Comparison of ENCODE assay signal across 13 mouse cellular contexts in genomic region chr12:73493929-73494530, GRCm38 (mm10). TPM values are rescaled to one million over a fixed set of nuclear protein-coding genes. Genes with fewer than 3 reads are reported as not detected.
DNase-seq lines count a peak whose midpoint lies in the region; ATAC-seq and TF ChIP-seq lines count a peak whose summit lies in the region.
"Had no signal": no experiment of that assay in that cellular context is flagged by ENCODE, and none has a peak within 500 bp of the region (broad histone marks: within the 10 kb centered on the region; RNA-seq: fewer than 3 reads in every experiment).

No protein-coding gene starts in this region.

- DNase-seq in T-cell, adult 2 months (ENCODE audit: low spot score): peak; percentile 3
- DNase-seq in adrenal gland, postnatal 36 days: peak; percentile 21 to 28
- DNase-seq in cerebellum, postnatal 14 days: no peak
- DNase-seq in lung, adult 2 months: no peak
- DNase-seq: cerebellum, adult 8-10 months; spleen, adult 18-20 months had no signal

- no peak overlapping the region for H3K9ac ChIP-seq in midbrain, embryonic 15.5 days
- H3K9ac ChIP-seq in midbrain, embryonic 13.5 days (replicated peaks): no peak overlapping the region
- H3K9ac ChIP-seq: embryonic facial prominence, embryonic 13.5 days; liver, embryonic 14.5 days; midbrain, embryonic 12.5 days had no signal

- no peak overlapping the region for H3K4me2 ChIP-seq in midbrain, embryonic 15.5 days
- no peak overlapping the region for H3K4me2 ChIP-seq in midbrain, embryonic 13.5 days (replicated peaks)
- H3K4me2 ChIP-seq: embryonic facial prominence, embryonic 13.5 days; midbrain, embryonic 12.5 days had no signal

- H3K9me3 ChIP-seq in midbrain, embryonic 15.5 days: no peaks in the 10 kb centered on the region
- no peaks in the 10 kb centered on the region for H3K9me3 ChIP-seq in midbrain, embryonic 13.5 days
- H3K9me3 ChIP-seq: embryonic facial prominence, embryonic 13.5 days; midbrain, embryonic 12.5 days had no signal

- TF ChIP-seq CTCF in lung, adult 2 months (IDR thresholded peaks at IDR 0.05; ENCODE audit: insufficient read depth, low read length): no peak

- no peak for TF ChIP-seq POLR2A in lung, adult 2 months (IDR thresholded peaks at IDR 0.05; ENCODE audit: borderline replicate concordance, extremely low read depth, low read depth, low read length)

- WGBS in midbrain, embryonic 15.5 days: 87% methylated on average over 16 of the region's 16 CpGs
- 91% methylated on average over 16 of the region's 16 CpGs for WGBS in midbrain, embryonic 13.5 days
- WGBS in lung, adult 2 months: 82% methylated on average over 16 of the region's 16 CpGs

- no peaks in the 10 kb centered on the region for H3K36me3 ChIP-seq in midbrain, embryonic 15.5 days (replicated peaks)
- no peaks in the 10 kb centered on the region for H3K36me3 ChIP-seq in midbrain, embryonic 13.5 days
- H3K36me3 ChIP-seq: embryonic facial prominence, embryonic 13.5 days; midbrain, embryonic 12.5 days had no signal

- peak; percentile 58 for ATAC-seq in midbrain, embryonic 15.5 days (replicated peaks)
- ATAC-seq in midbrain, embryonic 13.5 days: no peak
- no peak for ATAC-seq in erythroid progenitor cell, adult 5-6 weeks (replicated peaks; ENCODE audit: low FRiP score, poor library complexity, severe bottlenecking)
- ATAC-seq: forebrain, embryonic 16.5 days had no signal

- no peaks in the 10 kb centered on the region for H3K27me3 ChIP-seq in midbrain, embryonic 15.5 days (replicated peaks)
- H3K27me3 ChIP-seq in midbrain, embryonic 13.5 days: no peaks in the 10 kb centered on the region
- H3K27me3 ChIP-seq: embryonic facial prominence, embryonic 13.5 days; midbrain, embryonic 12.5 days had no signal

- H3K4me1 ChIP-seq in midbrain, embryonic 15.5 days: no peaks in the 10 kb centered on the region
- H3K4me1 ChIP-seq in midbrain, embryonic 13.5 days (replicated peaks): no peaks in the 10 kb centered on the region
- H3K4me1 ChIP-seq in lung, adult 2 months (ENCODE audit: control insufficient read depth, insufficient read depth, low read length): no peaks in the 10 kb centered on the region
- H3K4me1 ChIP-seq: midbrain, embryonic 12.5 days had no signal

- no peak overlapping the region for H3K27ac ChIP-seq in midbrain, embryonic 15.5 days
- H3K27ac ChIP-seq in midbrain, embryonic 13.5 days: no peak overlapping the region
- H3K27ac ChIP-seq: embryonic facial prominence, embryonic 13.5 days; liver, embryonic 14.5 days; midbrain, embryonic 12.5 days had no signal

- H3K4me3 ChIP-seq in midbrain, embryonic 15.5 days: no peak overlapping the region
- no peak overlapping the region for H3K4me3 ChIP-seq in midbrain, embryonic 13.5 days (replicated peaks)
- no peak overlapping the region for H3K4me3 ChIP-seq in lung, adult 2 months (replicated peaks; ENCODE audit: extremely low read depth, low read depth, low read length)
- H3K4me3 ChIP-seq: embryonic facial prominence, embryonic 13.5 days; midbrain, embryonic 12.5 days had no signal

RNA-seq across cellular contexts. Expression of gene Tmem30b, which starts 52.2 kb away (rescaled TPM):
- polyA plus RNA-seq in midbrain, embryonic 15.5 days (2015; fragmentation: Nextera tagmentation; extraction: Ambion mirVana): 0.31 and 0.49 TPM in 2 replicates
- polyA plus RNA-seq in midbrain, embryonic 13.5 days (2015; fragmentation: Nextera tagmentation; extraction: Ambion mirVana): 0.05 and 0.26 TPM in 2 replicates
- total RNA-seq in adrenal gland, postnatal 36 days (2021): under 1 TPM; 0.10 to 0.13 TPM
- total RNA-seq in erythroid progenitor cell, adult 5-6 weeks (2015; ENCODE audit: low replicate concordance): not detected in 2 replicates
- total RNA-seq in erythroid progenitor cell, adult 5-6 weeks (2017; ENCODE audit: low replicate concordance): 0.51 TPM in 1 of 2 replicates, not detected in the other
- 15.5 and 18.4 TPM in 2 replicates for polyA plus RNA-seq in lung, adult 2 months (2012; rRNA removed)

Comparison
In these comparisons a context has a peak if more than half of its experiments do, and no peak if none do; other contexts are left out.
1. DNase-seq: peak in T-cell, adult 2 months (single experiment) and adrenal gland, postnatal 36 days (2 of 2); none in cerebellum, postnatal 14 days (0 of 2) and lung, adult 2 months (single experiment).
2. RNA of gene Tmem30b, which starts 52.2 kb away (polyA plus RNA-seq): 15.5 to 18.4 TPM in lung, adult 2 months; 0.31 to 0.49 TPM in midbrain, embryonic 15.5 days and 0.05 to 0.26 TPM in midbrain, embryonic 13.5 days; every median in the first group is over 10 times any median in the second.